Mouse (Mus musculus): ENCODE results near the gene Lcn2.

Lcn2 gene

DNA sequence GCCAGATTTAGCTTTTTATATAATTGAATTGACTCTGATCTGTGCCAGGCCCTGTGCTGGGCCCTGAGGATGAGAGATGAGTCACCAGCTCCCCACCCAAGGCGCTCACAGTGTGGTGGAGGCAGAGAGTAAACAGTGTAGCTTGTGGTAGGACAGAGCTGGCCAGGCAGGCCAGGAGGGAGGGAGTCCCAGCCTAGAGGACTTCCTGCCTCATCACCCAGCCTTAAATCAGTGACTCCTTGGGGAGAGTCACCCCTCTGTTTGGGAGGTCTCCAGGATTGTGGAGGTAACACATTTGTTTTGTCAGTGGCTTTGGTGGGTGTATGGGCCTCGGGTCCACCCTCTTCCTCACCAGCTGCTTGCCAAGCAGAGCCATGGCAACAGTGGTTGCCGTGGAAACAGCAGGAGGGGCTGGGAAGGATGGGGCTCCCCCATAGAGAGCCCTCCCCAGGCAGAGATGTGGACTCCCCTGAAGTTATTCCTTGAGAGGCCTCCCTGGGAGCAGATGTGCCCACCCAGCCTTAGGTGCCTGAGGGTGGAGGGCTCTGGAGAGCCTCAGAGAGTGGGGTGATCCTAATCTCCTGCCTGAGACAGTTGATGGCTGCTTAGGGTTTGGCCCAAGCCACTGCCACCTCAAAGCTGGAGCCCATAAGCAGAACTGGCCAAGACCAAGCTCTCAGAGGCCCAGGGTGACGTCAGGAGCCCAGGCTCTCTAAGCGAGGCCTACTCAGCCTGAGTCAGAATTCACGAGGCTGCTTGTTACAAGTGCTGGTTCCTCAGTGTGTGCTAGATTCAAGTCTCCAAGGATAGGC is 45.3 kb downstream of the Lcn2 start:
- DNase-seq: no peak

DNA sequence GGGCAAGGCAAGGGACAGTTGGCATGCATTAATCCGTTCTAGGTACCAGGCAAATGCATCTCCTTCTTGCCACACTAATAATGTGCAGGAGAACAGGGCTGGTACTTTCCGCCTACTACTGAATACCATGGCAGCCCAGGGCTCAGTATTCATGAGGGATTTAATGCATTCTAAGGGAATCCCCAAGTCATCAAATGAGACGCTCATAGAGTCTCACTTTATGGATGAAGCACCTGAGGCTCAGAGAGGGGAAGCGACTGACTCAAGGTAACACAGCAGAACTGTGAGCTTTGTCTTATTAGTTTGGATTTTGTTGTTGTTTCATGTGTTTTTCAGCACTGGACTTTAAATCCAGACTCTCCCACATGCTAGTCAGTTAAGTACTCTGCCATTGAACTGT is 46.0 kb downstream of the Lcn2 start:
- no peak for DNase-seq

DNA sequence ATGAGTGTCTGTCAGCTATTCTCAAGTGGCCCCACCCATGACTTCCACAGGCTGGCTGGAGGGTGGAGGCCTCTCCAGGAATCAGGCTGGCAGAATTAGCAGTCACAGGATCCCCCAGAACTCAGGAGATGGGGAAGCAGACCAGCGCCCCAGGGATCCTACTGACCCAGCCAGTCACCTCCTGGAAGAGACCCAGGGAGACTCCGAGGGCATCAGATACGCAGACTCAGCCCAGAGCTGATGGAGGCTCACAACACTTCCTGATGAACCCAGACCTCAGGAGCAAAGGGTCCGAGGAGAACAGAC is 46.5 kb downstream of the Lcn2 start:
- DNase-seq: no peak

DNA sequence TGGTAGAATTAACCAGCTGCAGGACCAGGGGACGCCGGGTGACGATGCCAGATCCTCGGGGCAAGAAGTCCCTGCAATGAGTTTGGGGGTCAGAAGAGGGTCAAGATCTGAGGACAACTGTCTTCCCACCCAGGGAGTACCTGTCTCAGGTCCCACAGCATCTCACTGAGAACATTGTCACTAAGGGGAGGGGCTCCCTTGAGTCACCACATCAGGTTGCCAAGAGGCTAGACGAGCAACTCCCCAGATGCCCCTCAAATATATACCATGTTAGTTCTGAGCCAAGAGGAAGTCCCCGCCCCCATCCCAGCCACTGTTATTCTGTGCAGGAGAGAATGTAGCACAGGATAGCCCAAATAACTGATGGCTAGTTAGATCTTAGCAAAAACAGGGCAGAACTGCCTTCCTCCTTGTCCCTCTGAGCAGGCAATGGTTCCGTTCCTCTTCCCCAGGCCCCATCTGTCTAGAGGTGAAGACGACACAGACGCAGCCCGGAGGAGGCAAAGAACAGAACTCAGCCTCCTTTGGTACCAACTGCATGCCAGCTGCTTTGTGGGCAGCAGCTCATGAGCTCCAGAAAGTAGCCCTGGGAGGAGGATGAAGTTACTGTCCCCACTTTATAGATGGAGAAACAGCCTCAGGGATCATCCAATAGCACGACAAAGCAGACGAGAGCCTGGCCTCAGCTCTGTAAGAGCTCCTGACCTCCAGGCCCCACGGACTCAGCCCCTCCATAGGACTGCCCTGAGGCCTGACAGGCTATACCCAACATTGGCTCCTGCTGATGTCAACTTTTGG is 47.0 kb downstream of the Lcn2 start:
- DNase-seq: no peak

DNA sequence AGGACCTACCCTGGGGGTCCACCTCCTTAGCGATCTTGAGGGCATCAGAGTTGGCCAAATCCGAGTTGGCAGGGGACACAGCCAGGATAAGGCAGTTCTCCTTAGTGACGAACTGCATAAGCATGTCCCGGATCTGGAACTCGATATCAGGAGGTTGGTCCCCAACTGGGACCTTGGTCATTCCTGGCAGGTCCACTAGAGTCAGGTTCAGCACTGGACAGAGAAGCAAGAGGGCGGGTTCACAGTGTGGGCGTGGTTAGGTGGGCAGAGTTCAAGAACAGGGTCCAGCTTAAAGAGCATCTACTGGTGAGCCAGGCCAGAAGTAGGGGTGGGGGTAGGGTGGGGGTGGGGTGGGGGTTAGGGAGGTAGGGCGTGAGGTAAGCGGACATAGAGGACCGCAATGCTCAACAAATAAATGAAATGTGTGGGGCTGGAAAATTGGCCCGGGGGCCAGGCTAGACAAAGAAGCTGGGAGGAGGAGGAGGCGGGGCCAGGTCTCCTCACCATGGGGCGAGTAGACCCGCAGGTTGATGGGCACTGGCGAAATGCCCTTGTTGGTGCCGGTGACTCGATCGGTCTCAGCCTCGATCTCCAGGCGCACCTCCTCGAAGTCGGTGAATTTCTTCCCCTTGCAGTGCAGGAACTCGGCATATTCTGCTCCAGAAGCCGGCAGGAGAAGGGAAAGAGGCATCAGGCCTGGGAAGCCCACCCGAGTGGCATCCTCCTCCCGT is 48.0 kb downstream of the Lcn2 start:
- DNase-seq: peak in 1 of 2 experiments; percentile 32

DNA sequence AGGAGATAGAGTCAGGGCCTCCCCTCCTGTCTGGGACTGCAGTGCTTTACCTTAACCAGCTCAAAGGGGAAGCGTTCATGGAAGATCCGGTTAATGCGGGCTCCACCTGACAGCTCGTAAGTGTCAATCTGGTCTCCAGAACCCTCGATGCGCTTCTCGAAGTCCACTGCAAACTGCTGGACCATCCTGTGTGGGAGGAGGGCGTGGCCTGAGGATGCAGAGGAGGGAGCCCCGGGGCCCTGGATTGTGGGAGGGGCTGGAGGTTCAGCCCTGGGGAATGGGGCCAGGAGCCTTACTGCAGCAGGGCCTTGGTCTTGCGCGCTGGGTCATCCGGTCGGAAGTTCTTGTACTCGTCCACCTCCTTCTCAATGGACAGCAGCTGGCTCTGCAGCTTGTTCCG is 52.2 kb downstream of the Lcn2 start:
- no peak for DNase-seq

Measured in kidney, adult 8-10 months (tissue).